Mouse (Mus musculus) layer of hippocampus, postnatal 25 days (tissue): ENCODE measurements around the gene Ddx39. TPM values are rescaled to one million over a fixed set of nuclear protein-coding genes. Genes with fewer than 3 reads are reported as not detected.

Experiments
- DNase-seq, 2 experiments: peaks; one replicate each; pipeline ENCODE4 v3.0.0; 2022; ENCODE audit warnings: mixed read lengths in 2 of 2, low spot score in 1 of 2; ENCODE audit errors: extremely low spot score in 1 of 2
- total RNA-seq, 2 experiments: library from RNA; stranded (reverse); gene quantifications; 2 replicates each; pipeline ENCODE4 v1.2.3; 2021

The Ddx39 gene
- total RNA-seq, result 10 to 100 TPM; 14.4 to 17.2 TPM

DNA sequence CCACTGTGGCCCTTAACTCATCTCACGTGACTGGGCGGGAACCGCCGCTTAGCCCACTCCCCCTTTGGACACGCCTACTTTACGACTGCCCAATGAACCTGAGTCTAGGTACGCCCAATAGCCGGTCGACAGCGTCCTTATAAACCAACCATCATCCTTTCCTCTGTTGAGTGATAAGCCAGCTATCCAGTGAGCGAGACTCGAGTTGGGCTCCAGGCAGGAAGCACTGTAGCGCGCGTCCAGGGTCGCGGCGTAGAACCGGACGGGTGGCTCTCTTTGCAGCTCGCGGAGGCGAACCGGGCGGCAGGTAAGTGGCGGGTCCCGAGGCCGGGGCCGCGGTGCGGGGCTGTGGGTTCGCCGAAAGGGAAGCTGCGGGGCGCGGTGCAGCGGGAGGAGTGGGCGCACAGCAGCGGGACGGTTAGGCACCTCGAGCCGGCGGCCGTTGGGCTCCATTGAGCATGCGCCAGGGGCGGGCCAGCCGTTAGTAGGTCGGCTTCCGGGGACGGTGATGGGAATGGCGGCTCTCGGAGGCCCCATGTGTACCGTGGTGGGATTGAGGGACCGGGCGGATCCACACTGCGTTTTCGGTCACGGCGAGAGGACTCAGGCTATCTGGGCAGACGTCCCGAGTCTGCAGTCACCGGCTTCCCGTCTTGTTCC lies at the start of gene Ddx39:
TSS of gene Ddx39 (plus strand) at position 147 of the 660 bp plus-strand sequence.
- DNase-seq, result peak; percentile 78 to 95

DNA sequence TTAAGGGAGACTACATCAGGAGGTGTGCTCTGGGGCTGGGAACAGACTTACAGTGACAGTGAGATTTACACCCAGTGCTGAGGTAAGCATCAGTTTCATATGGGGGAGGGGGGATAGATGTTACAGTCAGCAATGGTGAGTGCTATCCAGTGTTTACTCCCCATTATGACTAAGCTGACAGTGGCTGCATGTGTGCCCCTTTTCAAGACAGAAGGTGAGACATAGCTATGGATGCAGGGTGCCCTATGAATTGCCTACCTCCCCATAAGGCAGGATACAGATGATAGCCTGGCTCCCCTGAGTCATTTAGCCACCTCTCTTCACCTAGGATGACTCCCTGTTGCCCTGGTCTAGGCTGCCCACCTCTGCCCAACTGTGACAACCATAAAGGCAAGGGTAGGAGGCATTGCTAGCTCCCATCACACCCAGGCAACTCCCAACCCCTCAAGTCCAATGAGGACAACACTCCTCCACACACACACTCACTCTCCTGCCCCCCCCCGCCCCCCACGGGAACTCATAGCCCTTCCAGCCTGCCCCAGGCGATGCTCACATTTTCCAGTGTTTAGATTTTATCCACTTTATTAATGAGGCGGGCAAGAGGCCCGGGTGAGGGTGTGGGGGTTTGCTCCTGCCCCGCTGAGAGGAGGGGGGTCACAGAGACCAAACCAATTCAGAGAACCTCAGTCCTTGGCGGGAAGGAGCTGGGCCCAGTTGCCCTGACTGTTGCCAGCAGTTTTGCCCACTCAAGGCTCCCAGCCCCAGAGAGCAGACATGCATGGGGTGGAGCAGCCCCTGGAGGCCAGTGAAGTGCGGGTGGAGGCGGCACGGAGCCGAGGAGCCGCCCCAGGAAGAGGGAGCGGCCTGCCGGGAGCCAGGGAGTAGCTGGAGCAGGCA lies 48.8 kb upstream of the Ddx39 start, which contains the start of gene Ptger1:
TSS of gene Ptger1 (plus strand) at position 710 of the 897 bp plus-strand sequence.
- DNase-seq, result no peak

DNA sequence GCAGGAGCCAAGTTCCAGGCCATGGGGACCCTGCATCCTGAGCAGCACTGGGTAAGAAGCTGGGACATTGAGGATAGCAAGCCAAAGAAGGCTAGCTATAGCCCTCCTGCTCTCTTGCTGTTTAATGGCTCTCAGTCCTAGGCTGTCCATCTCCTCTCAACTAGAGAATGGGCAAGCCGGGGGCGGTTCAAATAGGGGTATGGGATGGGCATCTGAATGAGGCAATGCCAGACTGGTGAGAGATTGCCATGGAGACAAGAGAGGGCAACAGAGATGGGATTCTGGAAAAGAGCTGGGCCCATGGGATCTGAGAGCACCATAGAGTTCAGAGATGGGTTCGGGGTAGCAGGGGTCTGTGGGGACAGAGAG lies 48.1 kb upstream of the Ddx39 start:
- no peak for DNase-seq

DNA sequence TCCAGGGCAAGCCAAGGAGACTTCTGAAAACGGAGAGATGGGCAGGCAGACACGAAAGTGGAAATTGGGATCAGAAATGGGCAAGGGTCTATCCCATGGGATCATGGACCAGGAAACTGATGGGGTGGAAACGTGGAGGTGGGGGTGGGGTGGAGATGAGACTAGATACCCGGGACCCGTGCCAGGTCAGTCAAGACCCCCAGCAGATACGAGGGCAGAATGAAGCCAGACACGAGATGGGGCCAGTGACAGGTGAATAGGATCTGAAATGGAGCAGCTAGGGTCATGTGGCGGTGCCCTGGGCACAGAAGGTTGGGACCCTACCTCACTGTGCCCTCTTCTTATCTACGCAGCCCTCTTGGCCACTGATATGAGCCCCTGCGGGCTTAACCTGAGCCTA lies 47.5 kb upstream of the Ddx39 start:
- DNase-seq, result no peak

DNA sequence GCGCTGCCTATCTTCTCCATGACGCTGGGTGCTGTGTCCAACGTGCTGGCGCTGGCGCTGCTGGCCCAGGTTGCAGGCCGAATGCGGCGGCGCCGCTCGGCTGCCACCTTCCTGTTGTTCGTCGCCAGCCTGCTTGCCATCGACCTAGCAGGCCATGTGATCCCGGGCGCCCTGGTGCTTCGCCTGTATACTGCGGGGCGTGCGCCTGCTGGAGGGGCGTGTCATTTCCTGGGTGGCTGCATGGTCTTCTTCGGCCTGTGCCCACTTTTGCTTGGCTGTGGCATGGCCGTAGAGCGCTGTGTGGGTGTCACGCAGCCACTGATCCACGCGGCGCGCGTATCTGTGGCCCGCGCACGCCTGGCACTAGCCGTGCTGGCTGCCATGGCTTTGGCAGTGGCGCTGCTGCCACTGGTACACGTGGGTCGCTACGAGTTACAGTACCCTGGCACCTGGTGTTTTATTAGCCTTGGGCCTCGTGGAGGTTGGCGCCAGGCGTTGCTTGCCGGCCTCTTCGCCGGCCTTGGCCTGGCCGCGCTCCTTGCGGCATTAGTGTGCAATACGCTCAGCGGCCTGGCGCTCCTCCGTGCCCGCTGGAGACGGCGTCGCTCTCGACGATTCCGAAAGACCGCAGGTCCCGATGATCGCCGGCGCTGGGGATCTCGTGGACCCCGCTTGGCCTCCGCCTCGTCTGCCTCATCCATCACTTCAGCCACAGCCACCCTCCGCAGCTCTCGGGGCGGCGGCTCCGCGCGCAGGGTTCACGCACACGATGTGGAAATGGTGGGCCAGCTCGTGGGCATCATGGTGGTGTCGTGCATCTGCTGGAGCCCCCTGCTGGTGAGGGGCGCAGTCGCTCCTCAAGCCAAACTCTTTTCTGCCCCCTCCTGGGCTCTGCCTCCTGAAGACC lies 46.7 kb upstream of the Ddx39 start:
- peak; percentile 63 to 72 for DNase-seq

DNA sequence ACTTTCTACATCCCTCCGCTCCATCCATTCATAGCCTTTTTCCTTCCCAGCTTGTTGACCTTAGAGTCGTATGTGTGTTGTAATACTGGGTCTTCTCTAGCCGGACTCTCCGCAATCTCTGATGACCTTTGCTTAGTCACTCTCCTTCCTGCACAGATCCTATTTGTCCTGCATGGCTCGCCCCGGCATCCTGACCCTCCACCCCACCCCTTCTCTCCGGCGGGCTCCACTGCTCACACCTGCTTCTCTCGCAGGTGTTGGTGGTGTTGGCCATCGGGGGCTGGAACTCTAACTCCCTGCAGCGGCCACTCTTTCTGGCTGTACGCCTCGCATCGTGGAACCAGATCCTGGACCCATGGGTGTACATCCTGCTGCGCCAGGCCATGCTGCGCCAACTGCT lies 46.0 kb upstream of the Ddx39 start:
- no peak for DNase-seq

DNA sequence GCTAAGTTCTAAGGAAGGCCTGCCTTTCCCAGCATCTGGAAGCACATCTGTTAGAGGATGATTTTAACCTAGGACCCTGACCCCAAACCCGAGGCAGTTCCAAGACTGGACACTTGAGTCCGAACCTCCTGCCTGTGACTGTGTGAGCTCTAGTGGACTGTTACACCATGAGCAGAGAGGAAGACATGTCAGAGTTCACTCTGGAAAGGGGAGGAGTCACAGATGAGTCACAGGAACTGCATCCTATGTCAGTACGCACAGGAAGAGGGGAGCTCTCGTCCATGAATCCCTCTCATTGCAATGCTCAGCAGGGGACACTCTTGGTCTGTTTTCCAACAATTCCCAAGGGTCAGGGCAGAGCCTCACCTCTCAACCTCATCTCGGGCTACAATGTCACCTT lies 42.0 kb upstream of the Ddx39 start:
- DNase-seq, result no peak

DNA sequence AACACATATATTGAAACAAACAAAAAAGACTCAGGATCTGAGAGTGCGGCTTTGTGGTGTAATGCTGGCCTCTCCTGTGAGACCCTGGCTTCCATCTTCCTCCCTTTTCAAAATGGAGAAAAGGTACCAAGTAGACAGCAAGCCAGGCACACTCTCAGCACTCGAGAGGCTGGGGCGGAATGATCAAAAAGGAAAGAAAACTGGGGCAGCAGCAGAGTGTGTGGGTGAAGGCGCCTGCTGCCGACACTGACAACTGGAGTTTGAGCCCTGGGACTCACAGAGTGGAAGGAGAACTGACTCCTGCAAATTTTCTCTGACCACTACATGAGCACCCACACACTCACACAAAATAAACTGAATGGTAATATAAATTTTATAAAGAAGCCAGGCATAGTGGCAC lies 40.5 kb upstream of the Ddx39 start:
- no peak for DNase-seq

DNA sequence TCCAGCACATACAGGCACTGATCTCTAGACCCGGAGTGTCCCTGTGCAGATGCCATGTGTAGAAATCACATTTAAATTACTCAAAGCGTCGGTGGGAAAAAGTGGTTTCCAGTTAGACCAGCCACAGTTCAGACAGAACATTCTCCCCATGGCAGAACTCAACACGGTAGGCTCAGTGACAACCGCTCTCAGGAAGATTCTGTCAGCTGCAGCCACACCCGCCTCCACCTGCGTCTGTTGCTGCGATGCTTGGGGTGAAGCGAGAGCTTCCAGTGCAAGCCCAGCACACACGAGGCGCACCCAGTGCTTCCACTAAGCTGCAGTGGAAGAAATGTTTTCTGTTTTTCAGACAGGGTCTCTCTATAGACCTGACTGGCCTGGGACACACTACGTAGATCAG lies 35.1 kb upstream of the Ddx39 start:
- DNase-seq, result no peak

DNA sequence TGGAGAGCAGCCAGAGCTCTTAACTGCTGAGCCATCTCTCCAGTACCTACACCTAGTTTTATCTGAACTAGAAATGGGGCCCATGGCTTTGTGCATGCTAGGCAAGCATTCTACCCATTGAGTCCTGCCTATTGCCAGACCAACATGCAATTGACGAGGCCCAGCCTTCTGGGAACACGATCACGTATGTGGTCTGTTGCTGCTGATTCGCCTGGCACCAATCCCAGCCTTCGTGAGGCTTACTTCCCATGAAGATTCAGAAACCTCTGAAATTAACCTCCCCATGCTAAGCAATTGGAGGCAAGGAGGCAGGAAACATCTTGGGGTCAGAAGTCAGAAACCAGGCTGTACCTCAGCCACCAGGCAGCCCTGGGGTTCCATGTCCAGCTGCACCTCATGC lies 34.4 kb upstream of the Ddx39 start:
- DNase-seq, result no peak

DNA sequence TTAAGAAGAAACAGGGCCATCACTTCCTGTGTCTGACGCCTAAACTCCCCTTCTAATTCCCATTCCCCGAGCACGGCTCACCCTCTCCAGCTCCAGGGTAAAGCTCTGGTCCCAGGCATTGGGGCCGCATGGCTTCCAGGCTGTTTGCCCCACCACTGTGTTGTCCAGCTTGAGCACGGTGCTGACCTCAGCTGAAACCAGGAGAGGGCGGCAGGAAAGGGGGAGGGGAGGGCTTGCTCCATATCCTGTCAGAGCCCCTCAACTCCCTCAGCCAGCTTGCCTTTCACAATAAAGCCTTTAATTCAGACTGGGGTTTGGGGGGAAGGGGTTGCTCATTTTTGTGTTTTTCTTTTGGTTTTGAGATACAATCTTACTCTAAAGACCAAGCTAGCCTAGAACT lies 33.9 kb upstream of the Ddx39 start:
- no peak for DNase-seq

DNA sequence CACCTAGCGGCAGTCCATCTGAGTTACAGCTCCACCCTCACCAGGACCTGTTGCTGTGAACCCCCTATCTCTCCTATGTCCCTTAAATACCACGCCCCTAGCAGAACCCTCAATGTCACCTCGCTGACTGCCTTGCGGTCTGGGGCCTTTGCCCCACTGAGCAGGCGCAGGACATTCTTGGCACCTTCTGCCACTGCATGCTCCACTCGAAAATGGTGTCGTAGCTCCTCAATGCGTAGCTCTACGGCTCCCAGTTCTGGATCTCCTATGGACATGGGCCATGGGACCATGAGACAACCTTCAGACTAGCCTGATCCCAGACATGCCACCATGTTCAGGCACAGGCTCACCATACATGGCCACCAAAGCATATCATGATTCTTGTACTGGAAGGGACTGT lies 30.5 kb upstream of the Ddx39 start:
- DNase-seq, result no peak

DNA sequence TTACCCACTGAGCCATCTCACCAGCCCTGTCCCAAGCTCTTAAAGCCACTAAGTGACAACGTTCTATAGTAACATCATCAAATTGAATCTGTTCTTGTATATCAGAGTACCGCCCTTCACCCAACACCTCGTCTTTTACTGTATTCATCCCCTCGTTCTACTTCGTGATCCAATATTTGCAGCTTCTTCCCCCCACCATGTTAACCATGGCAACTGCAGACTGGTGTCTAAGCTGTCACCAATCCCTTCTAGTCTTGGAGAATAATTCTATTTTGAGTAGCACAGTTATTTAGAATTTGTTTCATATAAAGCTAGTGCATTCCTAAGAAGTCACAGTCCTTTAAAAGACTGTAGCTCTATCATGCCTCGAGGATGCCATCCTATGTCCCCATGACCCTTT lies 25.7 kb upstream of the Ddx39 start:
- DNase-seq, result no peak

DNA sequence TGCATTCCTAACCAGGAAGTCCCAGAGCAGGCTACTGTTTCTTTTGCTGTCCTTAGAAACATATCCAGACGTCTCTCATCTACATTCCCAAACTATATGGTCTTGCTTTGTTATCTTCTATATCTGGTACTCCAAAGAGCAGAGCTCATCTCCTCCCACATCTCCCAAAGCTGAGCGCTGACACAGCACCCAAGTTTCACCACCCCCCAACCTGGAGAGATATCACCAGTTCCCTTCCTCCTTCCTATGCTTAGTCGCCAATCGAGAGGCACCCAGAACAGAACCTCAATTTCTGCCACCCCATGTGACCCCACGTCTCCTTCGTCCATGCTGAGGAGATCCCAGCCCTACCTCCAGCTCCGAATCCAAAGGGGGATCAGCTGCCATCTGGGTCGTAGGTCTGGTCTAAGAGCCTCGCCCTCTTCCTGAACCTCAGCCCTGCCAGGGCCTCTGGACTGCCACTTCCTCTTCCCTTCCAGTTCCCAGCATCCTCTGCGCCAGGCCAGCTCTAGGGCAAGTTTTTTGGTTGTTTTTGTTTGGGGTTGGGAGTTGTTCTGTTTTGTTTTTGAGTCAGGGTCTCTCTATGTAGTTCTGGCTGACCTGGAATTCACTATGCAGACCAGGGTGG lies 21.3 kb upstream of the Ddx39 start:
- no peak for DNase-seq

DNA sequence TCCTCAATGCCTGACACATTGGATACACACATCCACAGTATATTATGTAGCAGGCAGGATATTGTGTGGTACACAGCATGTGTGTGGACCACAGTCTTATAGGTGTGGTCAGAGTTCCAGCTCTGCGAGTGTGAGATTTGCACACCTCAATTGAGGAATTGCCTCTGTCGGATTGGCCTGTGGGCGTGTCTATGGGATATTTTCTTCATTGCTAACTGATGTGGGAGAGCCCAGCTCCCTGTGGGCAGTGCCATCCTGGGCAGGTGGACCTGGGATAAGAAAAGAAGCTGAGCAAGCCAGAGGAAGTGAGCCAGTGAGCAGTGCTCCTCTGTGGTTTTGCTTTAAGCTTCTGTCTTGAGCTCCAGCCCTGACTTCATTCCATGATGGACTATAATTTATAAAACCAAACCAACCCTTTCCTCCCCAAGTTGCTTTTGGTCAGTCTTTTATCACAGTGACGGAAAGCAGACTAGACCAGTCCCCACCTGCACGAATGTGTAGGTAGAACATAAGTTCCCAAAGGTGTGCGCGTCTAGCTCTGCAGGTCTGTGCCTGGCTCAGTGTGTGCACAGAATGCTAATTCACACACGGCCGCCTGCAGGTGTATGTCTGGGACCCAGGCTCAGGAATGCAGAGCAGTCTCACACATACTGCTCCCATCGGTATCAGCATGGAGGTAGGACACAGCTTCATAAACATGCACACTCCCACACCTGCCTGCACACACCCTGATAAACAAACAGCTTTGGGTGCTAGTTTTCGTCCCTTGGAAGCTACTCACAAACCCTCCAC lies 20.4 kb upstream of the Ddx39 start:
- DNase-seq, result no peak

DNA sequence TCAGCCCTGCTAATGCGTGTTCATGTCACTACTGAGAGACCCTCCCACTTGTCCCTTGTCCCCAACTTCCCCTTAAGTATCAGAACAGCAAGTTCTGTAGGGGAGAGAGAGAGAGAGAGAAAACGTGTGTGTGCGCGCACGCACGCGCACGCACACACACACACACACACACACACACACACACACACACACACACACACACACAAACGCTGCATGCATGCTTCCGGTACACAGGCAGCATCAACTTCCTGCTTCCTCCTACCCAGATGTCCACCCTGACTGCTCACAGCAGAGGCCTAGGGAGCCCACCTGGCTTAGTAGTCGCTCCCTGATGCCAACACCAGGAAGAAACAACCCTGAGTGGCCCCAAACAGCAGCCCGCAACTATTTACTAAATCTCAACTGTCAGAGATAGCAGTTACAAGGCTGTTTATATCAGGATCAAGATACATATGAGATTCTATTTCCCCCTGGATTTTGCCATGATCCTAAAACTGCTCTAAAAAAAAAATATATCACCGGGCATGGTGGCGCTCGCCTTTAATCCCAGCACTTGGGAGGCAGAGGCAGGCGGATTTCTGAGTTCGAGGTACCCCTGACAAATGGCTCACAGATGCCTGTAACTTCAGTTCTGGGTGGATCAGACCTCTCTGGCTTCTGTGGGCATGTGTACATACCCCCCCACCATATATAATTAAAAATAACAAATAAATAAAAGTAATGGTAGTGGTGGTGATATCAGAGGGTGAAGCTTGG lies 19.4 kb upstream of the Ddx39 start:
- DNase-seq, result no peak

DNA sequence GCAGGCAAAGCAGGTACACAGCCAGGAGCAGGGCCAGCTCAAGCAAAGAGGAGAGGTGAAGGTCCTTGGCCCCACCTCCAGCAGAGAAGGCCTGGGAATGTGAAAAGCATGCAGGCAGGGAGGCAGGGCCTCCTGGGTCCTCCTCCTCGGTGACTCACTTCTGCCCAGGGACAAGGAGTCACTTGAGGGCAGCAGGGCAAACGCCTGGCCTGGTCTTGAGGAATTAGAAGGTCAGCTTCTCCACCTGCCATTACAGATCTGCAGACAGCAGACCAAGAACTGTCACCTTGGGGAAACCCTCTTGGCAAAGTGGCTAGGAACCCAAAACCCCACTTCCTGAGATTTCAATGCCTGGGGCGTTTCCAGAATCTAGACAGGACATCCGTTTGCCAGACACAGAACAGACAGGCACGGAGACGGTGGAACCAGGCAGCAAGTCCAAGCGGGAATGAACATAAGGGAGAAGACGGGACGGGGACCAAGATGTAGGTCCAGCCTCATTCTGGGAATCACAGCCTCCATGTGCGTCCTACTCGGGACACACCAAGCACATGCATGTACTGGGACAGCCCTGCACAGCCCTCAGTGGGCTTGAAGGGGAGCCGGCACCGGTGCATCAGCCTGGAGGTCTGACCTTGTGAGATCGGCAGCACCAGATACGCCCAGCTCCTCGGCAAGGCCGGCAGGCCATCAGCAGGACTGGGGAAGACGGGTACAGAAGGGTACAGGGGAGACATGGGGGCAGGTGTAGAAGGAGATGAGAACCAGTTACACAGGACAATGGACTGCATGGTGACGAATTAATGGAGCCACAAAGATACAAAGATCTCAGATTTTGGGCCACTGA lies 17.4 kb upstream of the Ddx39 start:
- no peak for DNase-seq

DNA sequence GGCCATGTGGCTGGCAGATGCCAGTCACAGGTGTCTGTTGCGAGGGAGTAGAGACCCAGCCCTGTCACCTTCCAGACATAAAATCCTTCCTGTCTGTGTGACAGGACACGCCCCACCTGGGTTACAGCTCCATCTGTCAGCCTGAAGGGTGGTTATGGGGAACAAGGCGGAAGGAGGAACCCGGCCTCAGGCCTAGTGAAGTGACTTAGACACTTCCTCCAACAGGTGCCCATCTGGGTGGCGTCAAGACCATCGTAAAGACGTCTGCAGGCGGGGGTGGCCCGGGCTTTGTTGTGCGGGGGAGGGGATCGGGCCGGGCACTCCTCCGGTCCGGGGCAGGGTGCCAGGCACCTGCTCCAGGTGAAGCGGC lies 16.7 kb upstream of the Ddx39 start:
- DNase-seq, result no peak
